Mouse (Mus musculus) heart, postnatal 0 days (tissue): ENCODE measurements at regions not wholly inside any gene's neighbourhood (a gene's known extent, or its start where the extent isn't known, plus 50 kb on each side); places are given as distances from the start of the nearest gene placed in this dataset.

Source experiments
- ATAC-seq: fragments of 200-750 bp; cut with Nextera tagmentation; 2 replicates; pipeline ENCODE4 v1.8.0; 2017; ENCODE audit warnings: low read depth, moderate number of reproducible peaks, moderate library complexity; ENCODE audit not compliant: insufficient read depth
- DNase-seq: peaks from one replicate; pipeline ENCODE4 v3.0.0-alpha.2; 2016; ENCODE audit warnings: low spot score
- H3K27ac ChIP-seq: fragments of 300-500 bp; sonication (generic); 2 replicates; pipeline ENCODE4 v1.5.1; 2014; ENCODE audit warnings: low read depth, mild to moderate bottlenecking
- H3K27me3 ChIP-seq: fragments of 300-500 bp; sonication (generic); 2 replicates; pipeline ENCODE4 v1.6.1; 2014; ENCODE audit warnings: low read length, mixed read lengths; ENCODE audit not compliant: control insufficient read depth, insufficient read depth
- H3K36me3 ChIP-seq: fragments of 300-500 bp; sonication (generic); replicated peaks from 2 replicates; pipeline ENCODE4 v1.6.1; 2014; ENCODE audit warnings: low read length, mixed read lengths; ENCODE audit not compliant: control insufficient read depth, insufficient read depth
- H3K4me1 ChIP-seq: fragments of 300-500 bp; sonication (generic); 2 replicates; pipeline ENCODE4 v1.6.1; 2014; ENCODE audit warnings: antibody characterized with exemption; ENCODE audit not compliant: control insufficient read depth, insufficient read depth
- H3K4me2 ChIP-seq: fragments of 300-500 bp; sonication (generic); 2 replicates; pipeline ENCODE4 v1.6.1; 2014; ENCODE audit warnings: low read depth, mild to moderate bottlenecking, low read length, moderate library complexity
- H3K4me3 ChIP-seq: fragments of 300-500 bp; sonication (generic); 2 replicates; pipeline ENCODE4 v1.5.1; 2014; ENCODE audit warnings: low read depth, low read length
- H3K9ac ChIP-seq: fragments of 300-500 bp; sonication (generic); replicated peaks from 2 replicates; pipeline ENCODE4 v1.6.1; 2014; ENCODE audit warnings: low read depth, low read length, mixed read lengths
- H3K9me3 ChIP-seq: fragments of 300-500 bp; sonication (generic); replicated peaks from 2 replicates; pipeline ENCODE4 v1.6.1; 2016; ENCODE audit warnings: low read length; ENCODE audit not compliant: control insufficient read depth
- CTCF ChIP-seq: IDR thresholded peaks from 2 replicates; pipeline ENCODE4 v1.5.1; 2016; ENCODE audit warnings: antibody characterized with exemption, control low read depth, low read depth
- EP300 ChIP-seq: IDR thresholded peaks from 2 replicates; pipeline ENCODE4 v1.6.1; 2016; ENCODE audit warnings: antibody characterized with exemption, low read depth
- whole genome bisulfite sequencing: fragments of 180-500 bp; shearing (Covaris S2); extraction: QIAGEN DNeasy Blood & Tissue Kit; methylation state at CpG from one replicate; pipeline ENCODE4 v1.1.7; 2014; 5-methylcytosine and 5-hydroxymethylcytosine counted together

GRCm38 (mm10) chr12:107146608-107147121, 341.8 kb upstream of the 3110018I06Rik start:
- Histone ChIP-seq H3K27ac (peak overlapping the region; percentile 20; the same call in 1 of the 2 replicates), H3K36me3 (no peaks in the 10 kb centered on the region), H3K4me2 (no peak overlapping the region; the same call in 1 of the 2 replicates), H3K9ac (no peak overlapping the region), H3K9me3 (no peaks in the 10 kb centered on the region), H3K4me3 (no peak overlapping the region), H3K27me3 (no peaks in the 10 kb centered on the region), H3K4me1 (no peaks in the 10 kb centered on the region)
- WGBS, result 61% methylated on average over 5 of the region's 5 CpGs
- DNase-seq (no peak), ATAC-seq (no peak)
- TF ChIP-seq CTCF (no peak), EP300 (no peak)

- Histone ChIP-seq H3K27me3 (no peaks in the 10 kb centered on the region), H3K9me3 (no peaks in the 10 kb centered on the region), H3K27ac (no peak overlapping the region), H3K4me1 (no peaks in the 10 kb centered on the region), H3K9ac (no peak overlapping the region), H3K36me3 (no peaks in the 10 kb centered on the region), H3K4me2 (no peak overlapping the region), H3K4me3 (no peak overlapping the region)
- ATAC-seq (no peak), DNase-seq (no peak)
- 56% methylated on average over 8 of the region's 8 CpGs for WGBS
- TF ChIP-seq CTCF (no peak), EP300 (no peak)
These were observed 340.0 kb upstream of the 3110018I06Rik start for GRCm38 (mm10) chr12:107148451-107148850.

- H3K4me2 ChIP-seq, result no peak overlapping the region
- no peak overlapping the region for H3K4me3 ChIP-seq
- no peaks in the 10 kb centered on the region for H3K9me3 ChIP-seq
- ATAC-seq (no peak), DNase-seq (no peak)
- no peak for TF ChIP-seq EP300
- no peak for TF ChIP-seq CTCF
- no peaks in the 10 kb centered on the region for H3K4me1 ChIP-seq
- H3K9ac ChIP-seq, result no peak overlapping the region
- no peaks in the 10 kb centered on the region for H3K27me3 ChIP-seq
- no peaks in the 10 kb centered on the region for H3K36me3 ChIP-seq
- H3K27ac ChIP-seq, result no peak overlapping the region
- 66% methylated on average over 5 of the region's 5 CpGs for WGBS
These were observed 337.3 kb upstream of the 3110018I06Rik start for GRCm38 (mm10) chr12:107151089-107151488.

- 82% methylated on average over 2 of the region's 2 CpGs for WGBS
These were observed 333.8 kb upstream of the 3110018I06Rik start for GRCm38 (mm10) chr12:107154668-107155067.

GRCm38 (mm10) chr12:107156791-107157428, 331.5 kb upstream of the 3110018I06Rik start:
- H3K9ac ChIP-seq, result no peak overlapping the region
- no peaks in the 10 kb centered on the region for H3K4me1 ChIP-seq
- H3K4me2 ChIP-seq, result no peak overlapping the region
- no peak overlapping the region; the same call in 1 of the 2 replicates for H3K27ac ChIP-seq
- no peak overlapping the region for H3K4me3 ChIP-seq
- DNase-seq, result no peak
- H3K36me3 ChIP-seq, result no peaks in the 10 kb centered on the region
- ATAC-seq, result no peak
- no peaks in the 10 kb centered on the region for H3K9me3 ChIP-seq
- H3K27me3 ChIP-seq, result peaks cover 3% of the 10 kb centered on the region; the same call in 1 of the 2 replicates
- WGBS, result 67% methylated on average over 8 of the region's 8 CpGs
- TF ChIP-seq EP300 (no peak), CTCF (no peak)

More at GRCm38 (mm10) chr12:107154668-107155067, 333.8 kb upstream of the 3110018I06Rik start:
- H3K9me3 ChIP-seq, result no peaks in the 10 kb centered on the region
- H3K4me1 ChIP-seq, result no peaks in the 10 kb centered on the region
- TF ChIP-seq EP300 (no peak), CTCF (no peak)
- no peak overlapping the region for H3K4me2 ChIP-seq
- DNase-seq, result no peak
- no peak for ATAC-seq
- no peak overlapping the region for H3K27ac ChIP-seq
- no peak overlapping the region for H3K4me3 ChIP-seq
- H3K27me3 ChIP-seq, result peaks cover 3% of the 10 kb centered on the region; the same call in 1 of the 2 replicates
- H3K9ac ChIP-seq, result no peak overlapping the region
- no peaks in the 10 kb centered on the region for H3K36me3 ChIP-seq

GRCm38 (mm10) chr12:107159126-107159525, 329.3 kb upstream of the 3110018I06Rik start:
- H3K4me1 ChIP-seq, result no peaks in the 10 kb centered on the region
- no peak for TF ChIP-seq EP300
- no peak for TF ChIP-seq CTCF
- no peaks in the 10 kb centered on the region for H3K9me3 ChIP-seq
- H3K27ac ChIP-seq, result peak overlapping the region; percentile 53; the same call in 1 of the 2 replicates
- H3K36me3 ChIP-seq, result no peaks in the 10 kb centered on the region
- no peak overlapping the region for H3K9ac ChIP-seq
- H3K4me3 ChIP-seq, result no peak overlapping the region
- ATAC-seq (no peak), DNase-seq (no peak)
- no peak overlapping the region; the same call in 1 of the 2 replicates for H3K4me2 ChIP-seq
- 43% methylated on average over 5 of the region's 5 CpGs for WGBS
- peaks cover 3% of the 10 kb centered on the region; the same call in 1 of the 2 replicates for H3K27me3 ChIP-seq
